Mouse (Mus musculus) lung, postnatal 4 days (tissue): Measurements from ENCODE around the gene Txnip.
A peak's percentile ranks its signal among the peaks of the same experiment; 100 is the strongest.

Source experiments
- DNase-seq, 2 experiments: peaks; one replicate each; pipeline ENCODE4 v3.0.0; 2021

Gene Txnip

GRCm38 (mm10) chr3:96569966-96570605, 12.3 kb downstream of the Txnip start:
- DNase-seq: no peak

DNA sequence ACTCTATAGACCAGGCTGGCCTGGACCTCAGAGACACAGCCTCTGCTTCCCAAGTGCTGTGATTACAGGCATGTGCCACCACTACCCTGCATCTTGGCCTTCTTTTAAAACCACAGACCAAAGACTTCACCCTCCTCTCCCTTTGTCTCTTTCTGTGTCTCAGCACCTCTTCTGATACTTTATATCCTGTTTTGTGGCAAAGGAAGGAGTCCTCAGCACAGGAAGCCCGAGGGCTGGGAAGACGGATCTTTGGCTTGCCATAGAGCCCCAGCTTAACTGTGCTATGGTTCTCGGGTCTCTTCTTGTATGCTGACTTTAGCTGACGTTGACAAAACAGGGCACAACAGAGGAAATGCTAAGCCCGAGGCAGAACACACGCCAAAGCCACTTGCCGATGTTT, 12.9 kb downstream of the Txnip start:
- no peak for DNase-seq

GRCm38 (mm10) chr3:96571336-96571735, 13.6 kb downstream of the Txnip start:
- DNase-seq: no peak

DNA sequence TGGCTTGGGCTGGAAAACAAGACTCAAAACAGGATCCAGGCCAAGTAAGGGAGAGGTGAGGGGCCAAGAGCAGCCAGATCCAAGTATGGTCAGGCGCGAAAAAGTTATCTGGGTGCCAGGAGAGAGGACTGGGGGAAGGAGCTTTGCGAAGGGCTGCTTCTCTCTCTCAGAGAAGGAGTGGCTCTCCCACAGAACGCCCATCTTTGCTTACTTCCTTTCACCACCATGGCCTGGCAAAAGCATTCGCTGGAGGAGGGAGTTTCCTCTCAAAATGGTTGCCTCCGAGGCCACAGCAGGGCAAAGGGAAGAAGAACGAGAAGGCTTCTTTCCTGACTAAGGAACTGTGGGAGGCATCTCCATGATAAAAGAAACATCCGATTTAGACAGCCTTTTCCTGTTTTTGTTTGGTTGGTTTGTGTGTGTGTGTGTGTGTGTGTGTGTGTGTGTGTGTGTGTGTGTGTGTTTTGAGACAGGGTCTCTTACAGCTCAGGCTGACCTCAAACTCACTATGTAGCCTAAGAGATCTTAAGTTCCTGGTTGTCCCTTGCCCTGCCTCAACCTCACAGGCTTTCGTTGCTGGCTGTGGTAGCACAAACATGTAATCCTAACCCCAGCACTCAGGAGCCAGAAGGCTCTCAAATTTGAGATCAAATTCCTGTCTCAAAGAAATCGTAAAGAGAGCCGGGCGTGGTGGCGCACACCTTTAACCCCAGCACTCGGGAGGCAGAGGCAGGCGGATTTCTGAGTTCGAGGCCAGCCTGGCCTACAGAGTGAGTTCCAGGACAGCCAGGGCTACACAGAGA, 14.3 kb downstream of the Txnip start:
- DNase-seq: peak; percentile 58 to 63

DNA sequence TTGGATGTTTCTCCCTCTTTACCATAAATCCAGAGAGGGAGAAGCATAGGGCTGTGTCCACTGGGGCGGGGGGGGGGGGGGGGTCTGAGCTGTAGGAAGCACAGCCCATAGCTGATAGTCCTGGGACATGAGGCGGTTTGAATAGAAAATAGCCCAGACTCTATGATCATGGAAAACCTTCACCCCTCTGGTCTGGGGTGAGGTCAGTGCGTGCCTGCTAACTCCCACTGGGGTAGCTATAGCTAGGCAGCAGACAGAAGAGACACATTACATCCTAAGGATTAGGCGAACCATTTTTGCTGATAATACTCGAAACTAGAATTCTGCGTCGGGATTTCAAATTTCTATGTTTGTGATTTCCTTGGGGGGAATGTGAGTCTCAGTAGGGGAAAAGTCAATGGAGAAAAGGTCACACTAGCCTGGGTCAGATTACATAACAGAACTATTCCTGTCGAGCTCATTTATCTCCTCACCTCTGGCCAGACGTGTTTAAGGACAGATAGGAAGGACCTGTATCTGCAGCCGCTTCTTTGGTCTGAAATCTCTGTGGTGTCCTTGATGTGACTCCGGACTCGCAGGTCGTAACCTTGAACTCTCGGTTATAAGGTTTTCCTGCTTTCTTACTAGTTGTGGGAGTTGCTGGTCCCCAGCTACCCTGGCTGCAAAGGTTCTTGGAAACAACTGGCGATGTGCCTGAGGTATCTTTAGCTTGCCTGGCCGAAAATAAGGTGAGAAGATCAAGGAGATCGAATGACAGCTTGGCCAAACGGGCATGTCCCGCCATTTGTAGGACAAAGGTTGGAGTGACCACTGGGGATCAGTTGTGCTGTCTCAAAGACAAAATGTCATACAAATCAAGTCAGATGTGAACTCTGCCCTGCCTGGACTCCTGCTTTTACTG, 16.1 kb downstream of the Txnip start:
- DNase-seq: no peak

- DNase-seq: no peak
These were observed 17.7 kb downstream of the Txnip start for GRCm38 (mm10) chr3:96575272-96575984.

DNA sequence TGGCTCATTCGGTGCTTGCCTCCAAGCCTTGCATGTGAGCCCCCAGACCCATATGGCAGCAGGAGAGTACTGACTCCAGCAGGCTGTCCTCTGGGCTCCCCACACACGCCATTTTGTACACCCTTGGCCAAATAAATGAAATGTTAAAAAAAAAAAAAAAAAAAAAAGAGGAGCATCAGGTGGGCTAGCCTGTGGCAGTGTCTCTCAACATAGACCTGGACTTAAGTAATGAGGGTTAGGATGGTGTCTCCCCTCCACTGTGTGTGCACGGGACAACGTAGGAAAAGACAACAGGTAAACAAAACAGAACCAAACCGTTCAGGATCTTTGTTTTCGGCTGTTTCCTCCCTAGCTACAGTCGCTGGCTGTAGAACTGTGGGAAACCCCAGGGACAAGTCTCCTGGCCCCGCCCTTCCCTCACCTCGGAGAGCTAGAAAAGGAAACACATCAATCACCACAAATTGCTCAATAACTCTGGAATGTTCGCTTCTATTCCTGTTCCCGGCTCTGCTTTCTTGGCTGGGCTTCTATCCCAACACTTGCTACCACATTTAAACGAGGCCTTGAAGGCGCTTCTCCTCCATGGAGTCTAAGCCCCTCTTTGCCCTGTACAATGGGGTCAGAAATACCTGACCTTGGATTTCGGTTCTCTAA, 18.4 kb downstream of the Txnip start:
- peak; percentile 83 to 89 for DNase-seq

DNA sequence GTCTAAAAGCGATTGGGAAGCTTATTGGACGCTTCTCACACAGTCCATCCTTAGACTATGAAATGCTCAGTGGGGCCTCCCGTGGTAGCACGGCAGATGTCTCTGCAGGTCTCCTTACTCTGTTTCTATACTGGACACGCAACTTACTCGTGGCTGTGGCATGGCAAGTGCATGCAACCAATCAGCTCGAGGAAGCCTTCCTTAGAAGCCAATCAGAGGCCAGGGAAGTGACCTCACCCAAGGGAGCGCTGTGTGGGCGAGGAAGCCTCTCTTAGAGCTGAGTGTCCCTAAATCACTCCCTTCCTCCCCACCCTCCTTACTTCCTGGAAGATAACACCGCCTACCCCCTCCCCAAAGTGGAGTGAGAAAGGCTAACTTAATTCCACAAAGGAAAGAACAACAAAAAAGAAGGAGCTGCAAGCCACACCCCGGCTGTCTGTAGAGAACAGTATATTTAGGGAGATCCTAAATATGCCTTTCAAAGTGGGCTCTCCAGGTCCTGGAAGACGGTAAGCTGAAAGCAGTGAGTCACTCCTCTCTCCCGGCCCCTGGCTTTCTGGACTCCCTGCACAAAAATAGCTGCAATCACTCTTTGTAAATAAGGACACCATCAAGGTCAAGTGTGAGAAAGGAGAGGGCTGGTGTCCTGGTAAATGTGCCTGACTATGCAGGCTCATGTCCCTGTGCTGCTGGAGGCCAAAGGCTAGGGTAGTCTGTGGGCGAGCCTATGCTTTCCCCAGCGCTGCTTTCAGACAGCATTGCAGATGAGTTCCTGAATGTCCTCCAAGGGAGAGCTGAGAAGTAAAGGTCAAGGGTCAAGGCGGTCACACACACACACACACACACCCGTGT, 19.2 kb downstream of the Txnip start, which contains the start of gene Gm16253:
Gene Gm16253 (plus strand): TSS at position 295 of the 852 bp plus-strand sequence.
- peak; percentile 96 for DNase-seq

DNA sequence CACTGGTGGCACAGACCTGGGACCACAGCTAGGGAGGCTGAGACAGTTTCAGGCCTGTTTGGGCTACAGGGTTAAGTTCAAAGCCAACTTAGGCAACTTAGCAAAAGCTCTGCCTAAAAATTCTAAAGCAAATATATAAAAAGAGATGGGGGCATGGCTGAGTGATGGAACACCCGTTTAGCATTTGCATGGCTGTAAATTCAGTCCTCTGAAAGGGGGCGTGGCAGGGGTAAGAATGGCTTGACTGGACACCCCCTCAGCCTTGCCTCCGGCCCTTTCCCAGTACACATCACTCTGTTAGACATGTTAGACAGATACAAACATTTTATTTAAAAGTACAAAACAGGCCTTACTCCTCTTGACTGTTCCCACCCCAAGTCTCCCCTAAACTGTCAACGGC, 19.8 kb downstream of the Txnip start:
- no peak for DNase-seq

DNA sequence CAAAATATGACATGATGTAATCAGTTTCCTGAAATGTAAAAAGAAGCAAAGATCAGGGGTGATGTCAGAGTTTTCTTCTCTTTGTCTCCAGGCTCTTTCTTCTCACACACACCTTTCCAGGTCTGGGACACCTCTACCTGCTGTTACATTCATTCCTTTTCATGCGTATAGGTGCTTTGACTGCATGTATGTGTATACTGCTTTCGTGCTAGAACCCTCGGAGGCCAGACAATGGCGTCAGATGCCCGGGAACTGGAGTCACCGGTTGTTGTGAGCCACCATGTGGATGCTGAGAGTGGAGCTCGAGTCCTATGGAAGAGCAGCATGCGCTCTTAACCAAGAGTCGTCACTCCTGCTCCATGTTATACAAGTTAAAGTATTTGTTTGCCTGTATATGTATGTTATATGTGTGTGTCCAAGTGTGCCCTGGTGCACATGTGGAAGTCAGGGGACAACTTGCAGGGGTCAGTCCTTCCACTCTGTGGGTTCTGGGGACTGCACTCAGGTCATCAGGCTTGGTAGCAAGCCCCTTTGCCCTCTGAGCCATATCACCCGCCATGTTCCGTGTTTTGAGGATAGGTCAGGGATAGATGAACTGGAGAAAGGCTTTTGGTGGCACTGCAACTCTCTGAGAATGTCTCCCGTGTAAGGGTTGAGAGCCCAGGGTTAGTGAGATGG, 20.9 kb downstream of the Txnip start:
- no peak for DNase-seq

DNA sequence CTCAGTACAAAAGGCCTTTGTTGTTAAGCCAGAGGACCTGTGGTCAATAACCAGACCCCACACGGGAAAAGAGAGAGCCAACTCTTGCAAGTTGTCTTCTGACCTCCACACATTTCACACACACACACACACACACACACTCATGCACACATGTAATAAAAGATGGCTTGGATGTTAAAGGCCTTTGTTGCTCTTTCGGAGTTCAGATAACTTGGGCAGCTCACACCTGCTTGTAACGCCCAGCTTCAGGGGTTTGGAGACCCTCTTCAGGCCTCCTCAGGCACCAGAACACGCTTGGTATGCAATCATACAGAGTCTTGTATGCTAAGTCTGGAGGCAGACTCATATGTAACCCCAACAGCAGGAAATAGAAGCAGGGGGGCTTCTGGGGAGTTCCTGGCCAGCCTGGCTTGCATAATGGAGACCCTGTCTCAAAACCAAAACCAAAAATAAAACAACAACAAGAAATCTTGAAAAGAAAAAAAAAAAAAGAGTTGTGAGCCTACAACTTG, 21.5 kb downstream of the Txnip start:
- DNase-seq: no peak

DNA sequence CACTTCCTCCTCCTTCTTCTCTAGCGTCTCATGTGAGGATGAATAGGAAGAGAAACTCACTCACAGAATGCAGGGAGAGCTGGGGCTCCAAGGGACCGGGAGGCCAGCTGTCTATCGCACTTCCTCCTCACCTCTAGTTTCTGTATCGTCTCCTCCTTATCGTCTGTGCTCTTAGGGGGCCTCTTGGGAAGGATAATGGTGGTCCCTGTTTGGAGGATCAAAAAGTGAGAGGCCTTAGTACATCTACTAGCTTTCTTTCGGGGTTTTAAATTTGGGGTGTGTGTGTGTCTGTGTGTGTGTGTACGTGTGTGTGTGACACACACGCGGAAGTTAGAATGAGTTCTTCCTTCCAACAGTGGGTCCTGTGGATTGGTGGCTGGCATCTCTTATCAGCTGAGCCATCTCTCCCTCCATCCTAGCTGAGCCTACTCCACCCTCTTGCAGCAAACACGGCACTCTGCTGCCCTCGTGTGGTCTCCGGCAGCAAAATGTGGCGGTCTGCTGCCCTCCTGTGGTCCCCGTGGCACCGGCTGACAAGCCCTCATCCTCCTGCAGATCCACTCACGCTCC, 22.2 kb downstream of the Txnip start:
- peak; percentile 92 to 95 for DNase-seq

- DNase-seq: no peak
These were observed 23.4 kb downstream of the Txnip start for GRCm38 (mm10) chr3:96581141-96581540.

DNA sequence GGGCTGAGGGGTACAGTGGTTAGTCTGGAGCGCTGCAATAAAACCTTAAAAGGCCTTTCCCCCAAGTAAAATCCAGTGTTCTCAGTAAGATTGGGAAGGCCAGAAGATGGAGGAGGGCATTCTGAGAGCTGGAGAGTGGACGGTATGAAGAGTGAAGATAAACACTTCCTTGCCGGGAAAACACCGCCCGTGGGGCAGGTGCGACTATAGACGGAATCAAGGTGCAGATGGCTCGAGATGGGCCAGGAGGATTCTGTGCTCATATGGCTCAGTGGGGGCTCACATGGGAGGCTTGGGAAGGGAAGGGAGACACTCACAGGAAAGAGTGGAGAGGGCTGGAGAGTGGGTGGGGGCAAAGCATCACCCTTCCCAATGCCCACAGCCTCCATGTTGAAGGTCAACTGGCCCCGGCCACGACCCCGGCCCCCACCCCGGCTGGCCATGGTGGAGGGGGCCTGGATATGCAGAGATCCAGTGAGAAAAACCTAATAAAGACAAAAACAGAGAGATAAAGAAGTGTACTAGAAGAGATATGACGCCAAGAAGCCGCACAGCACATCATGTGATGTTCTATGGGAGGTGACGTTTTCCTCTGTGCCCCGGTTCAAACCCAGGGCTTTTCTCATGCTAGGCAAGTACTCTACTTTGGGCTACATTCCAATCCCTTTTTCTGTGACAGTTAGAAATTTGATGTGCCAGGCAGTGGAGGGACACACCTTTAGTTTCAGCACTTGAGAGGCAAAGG, 24.2 kb downstream of the Txnip start:
- no peak for DNase-seq

GRCm38 (mm10) chr3:96583386-96583785, 25.6 kb downstream of the Txnip start:
- DNase-seq: no peak

DNA sequence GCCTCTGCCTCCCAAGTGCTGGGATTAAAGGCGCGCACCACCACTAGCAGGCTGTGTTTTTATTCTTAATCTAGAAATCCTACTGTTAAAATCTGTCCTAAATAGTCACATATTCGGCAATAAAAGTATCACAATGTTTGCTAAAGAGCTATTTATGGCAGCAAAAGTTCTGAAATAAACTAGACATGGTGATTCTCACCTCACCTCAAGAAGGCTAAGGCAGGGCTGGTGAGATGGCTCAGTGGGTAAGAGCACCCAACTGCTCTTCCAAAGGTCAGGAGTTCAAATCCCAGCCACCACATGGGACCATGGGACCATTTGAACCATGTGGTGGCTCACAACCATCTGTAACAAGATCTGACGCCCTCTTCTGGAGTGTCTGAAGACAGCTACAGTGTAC, 32.9 kb downstream of the Txnip start:
- no peak for DNase-seq

DNA sequence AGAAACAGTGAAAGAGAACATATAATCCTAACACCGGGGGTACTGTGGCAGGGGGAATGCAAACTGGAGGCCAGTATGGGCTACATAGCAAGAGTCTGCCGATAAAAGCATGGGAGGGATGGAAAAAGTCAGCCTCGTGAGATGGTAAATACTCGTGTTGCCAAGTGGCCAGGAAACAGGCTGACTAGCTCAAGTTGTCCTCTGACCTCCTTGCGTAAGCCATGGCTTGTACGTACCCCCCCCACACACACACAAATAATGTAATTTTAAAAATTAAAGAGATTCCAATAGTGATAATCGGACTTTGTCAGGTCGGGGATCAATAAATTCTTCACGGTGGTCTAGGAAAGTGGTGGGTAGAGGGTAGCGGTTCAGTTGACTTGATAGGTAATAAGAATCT, 35.6 kb downstream of the Txnip start:
- DNase-seq: no peak

DNA sequence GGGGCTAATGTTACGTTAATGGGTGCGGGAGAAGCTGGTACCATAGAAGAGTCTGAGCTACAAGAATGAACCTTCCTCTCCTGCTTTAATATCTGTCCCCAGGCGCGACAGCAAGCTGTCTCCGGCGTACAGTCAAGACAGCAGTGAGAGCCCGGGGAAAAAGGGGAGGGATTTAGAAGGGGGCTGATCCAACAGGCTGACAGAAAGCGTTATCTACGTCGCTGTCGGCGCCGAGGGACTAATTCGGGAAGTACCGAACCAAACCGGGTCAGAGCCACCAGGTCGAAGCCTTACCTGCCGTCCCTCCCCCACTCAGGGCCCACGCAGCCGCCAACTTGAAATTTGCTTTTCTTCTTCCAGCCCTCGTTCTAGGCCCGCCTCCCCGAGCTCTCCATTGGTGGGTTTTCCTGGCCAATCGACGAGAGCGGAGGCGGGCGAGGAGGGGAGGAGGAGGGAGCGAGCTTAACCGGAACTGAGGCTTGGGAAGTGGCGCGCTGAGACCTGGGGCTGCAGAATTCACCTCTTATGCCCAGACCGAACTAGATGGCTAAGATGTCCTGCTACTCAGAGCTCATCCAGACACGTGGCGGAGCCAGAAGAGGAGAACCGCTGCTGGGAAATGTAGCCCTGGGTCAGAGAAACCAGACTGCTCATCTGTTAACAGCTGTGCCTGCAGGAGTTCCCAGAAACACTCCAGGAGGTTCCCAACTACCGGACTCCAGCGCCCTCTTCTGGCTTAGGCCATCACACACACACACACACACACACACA, 36.2 kb downstream of the Txnip start, which contains the start of gene Polr3gl:
Gene Polr3gl (minus strand): TSS at position 392 of the 771 bp plus-strand sequence.
- DNase-seq: peak; percentile 95 to 96
